Mouse (Mus musculus): ENCODE measurements around the gene Neurl1b. TPM values are rescaled to one million over a fixed set of nuclear protein-coding genes. Genes with fewer than 3 reads are reported as not detected.

Gene Neurl1b
- total RNA-seq, 2 experiments from 2014 or later: 2.6 to 3.0 TPM

DNA sequence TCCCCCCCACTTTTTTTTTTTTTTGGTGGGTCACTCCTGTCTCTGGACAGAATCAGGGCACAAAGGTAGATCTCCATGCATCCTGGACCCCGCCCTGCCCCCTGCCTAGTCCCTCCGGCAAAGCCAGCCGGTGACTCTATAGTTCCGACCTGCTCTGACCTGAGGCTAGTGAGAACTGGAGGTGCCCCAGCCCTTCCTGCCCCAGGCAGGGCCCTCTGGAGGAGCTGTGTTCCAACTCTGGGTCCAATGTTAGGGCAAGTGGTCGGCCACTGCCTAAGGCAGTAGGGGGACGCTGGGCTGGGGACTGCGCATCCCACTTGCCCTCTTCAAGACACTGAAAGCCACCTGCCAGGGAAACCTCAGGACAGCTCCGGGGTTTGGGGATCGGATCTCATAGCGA, 75.4 kb downstream of the Neurl1b start:
- DNase-seq (ENCODE audit: low spot score): no peak

DNA sequence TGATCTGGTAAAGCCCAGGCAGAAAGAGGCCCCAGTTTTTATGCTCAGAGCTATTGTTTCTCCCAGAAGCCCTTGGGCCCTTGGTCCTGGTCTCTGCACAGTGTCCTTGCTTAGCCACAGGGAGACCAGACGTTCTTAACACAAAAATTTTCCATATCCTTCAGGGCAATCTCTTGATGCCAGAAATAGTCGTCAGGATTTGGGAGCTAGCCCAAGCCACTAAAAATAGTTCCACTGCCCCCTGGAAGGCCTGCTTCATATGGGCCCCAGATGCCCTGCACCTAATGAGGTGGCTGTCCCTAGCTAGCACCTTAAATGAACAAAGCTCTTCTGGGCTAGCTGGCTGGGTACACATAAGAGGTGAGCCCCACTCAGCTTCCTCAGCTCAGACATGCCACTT, 76.3 kb downstream of the Neurl1b start:
- DNase-seq (ENCODE audit: low spot score): peak; percentile 85

DNA sequence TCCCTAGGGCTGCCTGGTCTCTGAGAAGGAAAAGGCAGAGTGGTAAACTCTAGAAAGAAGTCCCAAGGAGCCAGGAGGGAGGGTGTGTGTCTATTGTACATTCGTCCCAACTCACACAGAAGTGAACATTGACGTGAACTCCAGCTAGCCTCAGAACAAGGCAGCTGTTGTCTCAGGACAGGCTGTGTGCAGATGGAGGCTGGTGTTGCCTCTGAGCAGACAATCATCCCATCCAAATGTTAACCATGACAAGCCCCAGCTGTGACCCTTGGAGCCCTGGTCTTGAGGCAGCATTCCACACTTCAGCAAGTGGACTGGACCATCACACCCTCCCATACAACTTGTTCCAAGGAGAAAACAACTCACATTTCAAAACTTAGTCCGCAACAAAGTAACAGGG, 77.6 kb downstream of the Neurl1b start:
- DNase-seq (ENCODE audit: low spot score): no peak

DNA sequence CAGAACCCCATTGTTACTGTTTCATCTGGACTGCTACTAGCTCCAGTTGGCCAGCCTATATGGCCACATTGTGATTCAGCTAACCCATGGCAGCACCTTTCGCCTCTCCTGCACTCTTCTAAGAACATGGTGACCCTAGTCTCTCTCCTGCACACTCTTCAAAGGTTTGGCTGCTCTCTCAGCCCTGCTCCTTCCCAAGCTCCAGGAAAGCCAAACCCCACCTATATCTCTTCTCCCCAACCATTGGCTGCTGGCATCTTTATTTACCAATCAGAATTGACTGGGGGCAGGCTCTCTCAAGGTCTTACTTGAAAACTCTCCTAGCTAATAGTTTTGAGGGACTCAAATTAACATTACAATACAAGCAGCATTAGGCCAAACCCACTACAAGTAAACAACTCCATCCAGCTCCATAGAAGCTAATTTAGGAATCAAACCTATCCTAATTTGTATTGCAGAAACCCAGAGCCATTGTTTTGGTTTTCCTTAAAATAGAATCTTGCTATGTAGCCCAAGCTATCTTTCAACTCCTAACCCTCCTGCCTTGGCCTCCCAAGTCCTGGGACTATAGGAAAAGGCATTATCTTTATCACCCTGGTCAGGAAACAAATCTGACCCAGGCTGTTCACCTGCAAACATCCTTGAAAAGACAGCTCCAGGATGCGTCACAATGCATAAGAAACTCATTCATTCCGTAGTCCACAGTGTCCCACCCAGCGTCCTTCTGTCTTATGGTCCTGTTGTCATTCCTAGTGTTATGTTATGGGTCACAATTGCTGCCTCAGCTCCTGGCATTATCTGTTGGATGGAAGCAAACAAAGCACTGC, 80.2 kb downstream of the Neurl1b start:
- no peak for DNase-seq (ENCODE audit: low spot score)

Other genes with a start within 250 kb of the Neurl1b start
- not detected for gene Pdia2, start 215.7 kb upstream of the Neurl1b start, total RNA-seq (2021)
- gene Rgs11, start 211.9 kb upstream of the Neurl1b start, total RNA-seq (2021): under 1 TPM; 0.48 to 0.66 TPM
- 1 to 10 TPM; 1.2 to 1.4 TPM for gene Arhgdig, start 207.0 kb upstream of the Neurl1b start, total RNA-seq (2021)
- 10 to 100 TPM; 76.7 to 85.3 TPM for gene Fam234a, start 170.6 kb upstream of the Neurl1b start, total RNA-seq (2021)
- 10 to 100 TPM in 1 of 2 experiments, 1 to 10 TPM in 1; 9.6 to 11.6 TPM for gene Luc7l, start 161.9 kb upstream of the Neurl1b start, total RNA-seq (2021)
- gene Ergic1, start 146.7 kb downstream of the Neurl1b start, total RNA-seq (2021): 10 to 100 TPM; 44.6 to 46.5 TPM
- gene Dusp1, start 147.3 kb downstream of the Neurl1b start, total RNA-seq (2021): 100 to 1,000 TPM in 1 of 2 experiments, 10 to 100 TPM in 1; 66.1 to 117 TPM
- gene Atp6v0e, start 248.4 kb downstream of the Neurl1b start, total RNA-seq (2021): 10 to 100 TPM; 41.1 to 44.0 TPM